Comparison of ENCODE assay signal across 7 mouse cellular contexts in genomic region chr5:118879808-118880478, GRCm38 (mm10).
DNase-seq lines count a peak whose midpoint lies in the region; ATAC-seq lines count a peak whose summit lies in the region.

No protein-coding gene starts in this region.

- no peak overlapping the region for H3K9ac ChIP-seq in hindbrain, embryonic 16.5 days (ENCODE audit: low read depth, low read length)
- H3K9ac ChIP-seq in midbrain, embryonic 11.5 days (ENCODE audit: low read length), result no peak overlapping the region

- no peaks in the 10 kb centered on the region for H3K9me3 ChIP-seq in hindbrain, embryonic 16.5 days (ENCODE audit: control insufficient read depth, low read length)
- no peaks in the 10 kb centered on the region for H3K9me3 ChIP-seq in midbrain, embryonic 11.5 days (ENCODE audit: control insufficient read depth, low read length)

- ATAC-seq in hindbrain, embryonic 16.5 days, result peak; percentile 82
- peak; percentile 55; the same call in 1 of the 2 replicates for ATAC-seq in midbrain, embryonic 11.5 days (ENCODE audit: low FRiP score)

- H3K4me2 ChIP-seq in hindbrain, embryonic 16.5 days (ENCODE audit: low read length), result 0 out of 2 replicates have a peak overlapping the region, but pooled peaks have one; percentile 15
- H3K4me2 ChIP-seq in midbrain, embryonic 11.5 days, result no peak overlapping the region

- WGBS in hindbrain, embryonic 16.5 days, result 15% methylated on average over 13 of the region's 13 CpGs
- 29% methylated on average over 13 of the region's 13 CpGs for WGBS in midbrain, embryonic 11.5 days

- H3K4me3 ChIP-seq in hindbrain, embryonic 16.5 days (ENCODE audit: low read length), result no peak overlapping the region
- no peak overlapping the region for H3K4me3 ChIP-seq in midbrain, embryonic 11.5 days (ENCODE audit: low read depth, low read length)

- H3K4me1 ChIP-seq in hindbrain, embryonic 16.5 days (ENCODE audit: control insufficient read depth, insufficient read depth, low read depth, low read length), result peaks cover 5% of the 10 kb centered on the region; the same call in 1 of the 2 replicates
- no peaks in the 10 kb centered on the region; the same call in 1 of the 2 replicates for H3K4me1 ChIP-seq in midbrain, embryonic 11.5 days (ENCODE audit: control insufficient read depth, insufficient read depth, low read length)

- peaks cover 36% of the 10 kb centered on the region for H3K27me3 ChIP-seq in hindbrain, embryonic 16.5 days (replicated peaks; ENCODE audit: control insufficient read depth, insufficient read depth, low read length)
- peaks cover 33% of the 10 kb centered on the region for H3K27me3 ChIP-seq in midbrain, embryonic 11.5 days (ENCODE audit: control insufficient read depth, insufficient read depth, low read length)

- DNase-seq in adrenal gland, adult (ENCODE audit: inconsistent age in 2 of 2, low spot score in 1 of 2), result peak; percentile 87 to 96
- DNase-seq in cerebellum, adult 8-10 months, result peak; percentile 51
- DNase-seq in forelimb bud, embryonic 11.5 days (ENCODE audit: low read depth, low spot score), result peak; percentile 84
- peak; percentile 25 for DNase-seq in left cerebral cortex, adult 11 months (ENCODE audit: low spot score)
- DNase-seq in midbrain, embryonic 11.5 days (ENCODE audit: low spot score, missing footprints), result peak; percentile 97
- DNase-seq in spleen, postnatal 4 days (ENCODE audit: low spot score in 2 of 2), result peak; percentile 26 to 76

- H3K27ac ChIP-seq in hindbrain, embryonic 16.5 days (ENCODE audit: low read depth, low read length), result no peak overlapping the region
- H3K27ac ChIP-seq in midbrain, embryonic 11.5 days (ENCODE audit: low read depth, low read length), result no peak overlapping the region

- no peaks in the 10 kb centered on the region for H3K36me3 ChIP-seq in hindbrain, embryonic 16.5 days (ENCODE audit: control insufficient read depth, insufficient read depth, low read length)
- H3K36me3 ChIP-seq in midbrain, embryonic 11.5 days (ENCODE audit: control insufficient read depth, insufficient read depth, low read length), result no peaks in the 10 kb centered on the region

Comparison
In these comparisons a context has a peak if more than half of its experiments do, and no peak if none do; other contexts are left out.
1. DNase-seq: peak in every context shown above with its lines; median percentile 97 in midbrain, embryonic 11.5 days; 92 in adrenal gland, adult; 84 in forelimb bud, embryonic 11.5 days; 51 in cerebellum, adult 8-10 months; 51 in spleen, postnatal 4 days; 25 in left cerebral cortex, adult 11 months.